Mouse (Mus musculus) CH12.LX (cell line): ENCODE measurements at regions not wholly inside any gene's neighbourhood (a gene's known extent, or its start where the extent isn't known, plus 50 kb on each side); places are given as distances from the start of the nearest gene placed in this dataset.

Experiments
- CHD1 ChIP-seq: IDR thresholded peaks from 2 replicates; pipeline ENCODE4 v1.6.1; 2012; ENCODE audit warnings: low read depth, low read length, improper control_type of control experiment, inconsistent platforms
- CTCF ChIP-seq, 2 experiments: IDR thresholded peaks in 1 of 2; conservative IDR thresholded peaks in 1 of 2; 2 replicates each; pipeline ENCODE4 v1.5.1; 2011 to 2012; ENCODE audit warnings: low read depth in 2 of 2, low read length in 2 of 2, improper control_type of control experiment in 1 of 2, inconsistent platforms in 1 of 2, mild to moderate bottlenecking in 1 of 2, moderate library complexity in 1 of 2
- EP300 ChIP-seq: IDR thresholded peaks from 2 replicates; pipeline ENCODE4 v1.6.1; 2011; ENCODE audit warnings: low read length, improper control_type of control experiment
- POLR2A ChIP-seq: IDR thresholded peaks from 2 replicates; pipeline ENCODE4 v1.6.1; 2011; ENCODE audit warnings: low read depth, mild to moderate bottlenecking, improper control_type of control experiment, low read length
- TCF12 ChIP-seq: IDR thresholded peaks from 2 replicates; pipeline ENCODE4 v1.6.1; 2014; ENCODE audit warnings: low read depth, mild to moderate bottlenecking, inconsistent platforms, low read length, improper control_type of control experiment

GRCm38 (mm10) chr14:96825083-96825482 is 306.2 kb upstream of the Klhl1 start:
- TF ChIP-seq EP300 (no peak), CHD1 (no peak), POLR2A (no peak), CTCF (conservative IDR thresholded peaks at IDR 0.05 in 1 of 2, IDR thresholded peaks at IDR 0.05 in 1 of 2; ENCODE audit: low read depth in 2 of 2, low read length in 2 of 2) (no peak), TCF12 (no peak)
